Mouse (Mus musculus): Measurements from ENCODE around the gene Mcoln2.

Mcoln2 gene

DNA sequence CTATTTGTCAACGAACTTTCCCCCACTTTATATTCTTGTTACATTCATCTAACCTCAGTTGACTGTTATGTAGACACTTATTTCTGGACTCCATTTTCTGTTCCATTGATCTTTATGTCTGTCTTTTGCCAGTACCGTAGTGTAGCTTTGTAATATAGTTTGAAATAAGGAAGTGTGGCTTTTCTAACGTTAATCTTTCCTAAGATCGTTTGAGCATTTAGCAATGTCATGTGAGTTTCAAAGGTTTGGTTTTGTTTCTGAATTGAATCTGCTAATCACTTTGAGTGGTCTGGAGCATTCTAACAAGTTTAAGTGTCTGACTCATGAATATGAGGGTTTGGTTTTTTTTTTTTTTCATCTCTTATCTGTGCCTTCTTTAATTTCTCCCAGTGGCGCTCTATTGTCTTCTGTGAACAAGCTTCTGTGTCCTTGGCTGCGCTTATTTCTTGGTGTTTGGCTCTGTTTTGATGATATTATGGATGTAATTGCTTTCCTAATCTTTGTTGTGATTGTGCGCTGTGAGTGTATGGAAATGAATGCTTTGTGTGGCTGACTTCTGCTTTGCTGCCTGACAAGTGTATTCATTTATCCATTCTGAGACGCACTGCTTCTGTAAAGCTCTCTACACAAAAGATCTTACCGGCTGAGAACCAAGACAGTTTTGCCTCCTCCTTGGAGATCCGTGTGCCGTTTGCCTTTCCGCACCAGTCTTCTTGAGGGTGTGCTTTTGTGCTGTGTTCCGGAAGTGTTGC lies 79.1 kb downstream of the Mcoln2 start:
- DNase-seq (ENCODE audit: low spot score) = no peak

DNA sequence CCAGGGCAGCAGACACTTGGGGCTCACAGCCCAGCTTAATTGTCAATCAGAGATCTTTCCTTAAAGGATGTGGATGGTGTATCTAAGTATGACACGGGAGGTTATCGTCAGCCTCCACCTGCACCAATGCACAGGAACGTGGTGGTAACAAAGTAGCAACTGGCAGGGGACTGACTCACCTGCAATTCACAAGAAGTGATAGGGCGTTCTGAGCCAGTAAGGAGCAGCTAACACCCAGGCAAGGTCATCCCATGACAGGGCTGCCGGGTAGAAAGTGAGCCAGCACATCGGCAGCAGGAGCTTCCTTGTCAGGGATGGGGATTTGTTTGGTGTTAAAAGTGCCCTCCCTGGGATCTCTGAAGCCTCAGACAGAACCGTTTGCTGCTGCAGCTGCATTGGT lies 83.1 kb downstream of the Mcoln2 start:
- no peak for DNase-seq (ENCODE audit: low spot score)

- DNase-seq (ENCODE audit: low spot score) = no peak
Measured at GRCm38 (mm10) chr3:146233741-146234140, 84.1 kb downstream of the Mcoln2 start.

- no peak for DNase-seq (ENCODE audit: low spot score)
Measured at GRCm38 (mm10) chr3:146234530-146234929, 84.9 kb downstream of the Mcoln2 start.

- DNase-seq (ENCODE audit: low spot score) = no peak
Measured at GRCm38 (mm10) chr3:146236280-146236679, 86.6 kb downstream of the Mcoln2 start.

- no peak for DNase-seq (ENCODE audit: low spot score)
Measured at GRCm38 (mm10) chr3:146237676-146238075, 88.0 kb downstream of the Mcoln2 start.

- DNase-seq (ENCODE audit: low spot score) = no peak
Measured at GRCm38 (mm10) chr3:146244630-146245029, 95.0 kb downstream of the Mcoln2 start.
